Mouse (Mus musculus): Measurements from ENCODE around the gene Shd. TPM values are rescaled to one million over a fixed set of nuclear protein-coding genes. Genes with fewer than 3 reads are reported as not detected.
A peak's percentile ranks its signal among the peaks of the same experiment; 100 is the strongest.

Shd gene
- polyA plus RNA-seq, 1 experiment, result 2.9 TPM

GRCm38 (mm10) chr17:56006956-56007355, 36.7 kb downstream of the Shd start:
- TF ChIP-seq GATA1 (IDR thresholded peaks at IDR 0.05; ENCODE audit: borderline replicate concordance, low read length), result no peak
- no peak for TF ChIP-seq FLI1 (IDR thresholded peaks at IDR 0.05; ENCODE audit: low read length)
- H3K9me3 ChIP-seq, result no peaks in the 10 kb centered on the region
- peaks cover 37% of the 10 kb centered on the region for H3K27me3 ChIP-seq (replicated peaks)
- no peak overlapping the region for H3K4me3 ChIP-seq (replicated peaks)
- peaks cover 8% of the 10 kb centered on the region for H3K36me3 ChIP-seq (replicated peaks; ENCODE audit: low read length)
- peaks cover 59% of the 10 kb centered on the region for H3K4me1 ChIP-seq

GRCm38 (mm10) chr17:56007444-56008355, 37.4 kb downstream of the Shd start:
- TF ChIP-seq FLI1 (IDR thresholded peaks at IDR 0.05; ENCODE audit: low read length) (no peak), GATA1 (IDR thresholded peaks at IDR 0.05; ENCODE audit: borderline replicate concordance, low read length) (no peak)

DNA sequence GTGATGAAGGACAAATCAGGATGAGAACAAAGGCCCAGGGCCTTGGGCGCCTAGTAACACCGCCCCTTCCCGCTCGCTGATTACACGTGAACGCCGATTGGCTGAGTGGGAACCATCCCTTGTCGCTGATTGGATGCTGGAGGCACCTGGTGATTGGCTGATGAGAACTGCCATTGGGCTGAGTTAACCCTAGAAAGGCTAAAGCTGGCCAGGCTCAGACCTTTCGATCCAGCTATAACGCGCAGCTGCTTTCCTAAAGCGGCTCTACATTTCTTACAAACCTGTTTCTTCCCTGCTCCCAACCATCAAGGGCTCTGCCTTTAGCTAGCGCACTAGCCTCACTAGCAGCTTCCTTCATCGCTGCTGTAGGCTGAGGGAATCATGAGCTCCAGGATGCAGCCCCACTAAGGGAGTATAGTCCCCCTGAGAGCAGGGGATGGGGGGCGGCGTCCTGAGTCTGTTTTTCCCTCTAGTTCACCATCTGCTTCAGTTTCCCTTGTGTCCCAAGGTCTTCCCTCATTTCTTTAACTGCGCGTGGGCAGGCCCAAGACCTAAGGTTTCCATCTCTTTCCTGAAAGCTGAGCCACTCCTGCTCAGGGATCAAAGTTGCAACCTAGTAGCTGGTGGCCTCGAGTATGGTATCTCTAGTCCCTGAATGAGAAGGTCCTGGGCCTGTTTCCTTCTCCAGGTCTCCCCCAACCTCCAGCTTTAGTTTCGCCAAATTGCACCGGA, 38.3 kb downstream of the Shd start:
- Histone ChIP-seq H3K36me3 (replicated peaks; ENCODE audit: low read length) (peaks cover 17% of the 10 kb centered on the region), H3K9me3 (no peaks in the 10 kb centered on the region), H3K4me3 (replicated peaks) (peak overlapping the region; percentile 93), H3K4me1 (peaks cover 58% of the 10 kb centered on the region), H3K27me3 (replicated peaks) (peaks cover 33% of the 10 kb centered on the region)
- TF ChIP-seq GATA1 (IDR thresholded peaks at IDR 0.05; ENCODE audit: borderline replicate concordance, low read length), result no peak
- no peak for TF ChIP-seq FLI1 (IDR thresholded peaks at IDR 0.05; ENCODE audit: low read length)

More at GRCm38 (mm10) chr17:56007444-56008355, 37.4 kb downstream of the Shd start:
- peaks cover 13% of the 10 kb centered on the region for H3K36me3 ChIP-seq (replicated peaks; ENCODE audit: low read length)
- H3K27me3 ChIP-seq (replicated peaks), result peaks cover 41% of the 10 kb centered on the region
- no peaks in the 10 kb centered on the region for H3K9me3 ChIP-seq
- peaks cover 64% of the 10 kb centered on the region for H3K4me1 ChIP-seq
- H3K4me3 ChIP-seq (replicated peaks), result peak overlapping the region; percentile 93

- H3K9me3 ChIP-seq, result no peaks in the 10 kb centered on the region
- peaks cover 26% of the 10 kb centered on the region for H3K27me3 ChIP-seq (replicated peaks)
- H3K4me3 ChIP-seq (replicated peaks), result peak overlapping the region; percentile 93
- no peak for TF ChIP-seq GATA1 (IDR thresholded peaks at IDR 0.05; ENCODE audit: borderline replicate concordance, low read length)
- TF ChIP-seq FLI1 (IDR thresholded peaks at IDR 0.05; ENCODE audit: low read length), result no peak
- H3K36me3 ChIP-seq (replicated peaks; ENCODE audit: low read length), result peaks cover 21% of the 10 kb centered on the region
- peaks cover 58% of the 10 kb centered on the region for H3K4me1 ChIP-seq
Observed at GRCm38 (mm10) chr17:56009088-56009961, 39.1 kb downstream of the Shd start.

DNA sequence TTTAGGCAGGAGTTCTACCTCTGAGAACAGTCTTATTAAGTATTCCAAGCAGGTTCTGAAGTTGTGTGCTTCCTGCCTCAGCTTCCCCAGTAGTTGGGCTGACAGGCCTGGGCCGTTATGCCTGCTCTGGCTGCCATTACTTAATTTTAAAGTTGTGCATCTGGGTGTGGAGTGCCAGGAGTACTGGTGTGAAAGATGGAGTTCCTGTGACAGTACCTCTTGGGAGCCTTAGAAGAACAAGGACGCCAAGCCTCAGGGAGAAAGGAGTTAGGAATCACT, 39.6 kb downstream of the Shd start:
- Histone ChIP-seq H3K27me3 (replicated peaks) (peaks cover 21% of the 10 kb centered on the region), H3K36me3 (replicated peaks; ENCODE audit: low read length) (peaks cover 24% of the 10 kb centered on the region), H3K9me3 (no peaks in the 10 kb centered on the region), H3K4me3 (replicated peaks) (peak overlapping the region; percentile 93), H3K4me1 (peaks cover 58% of the 10 kb centered on the region)
- TF ChIP-seq GATA1 (IDR thresholded peaks at IDR 0.05; ENCODE audit: borderline replicate concordance, low read length) (no peak), FLI1 (IDR thresholded peaks at IDR 0.05; ENCODE audit: low read length) (no peak)

DNA sequence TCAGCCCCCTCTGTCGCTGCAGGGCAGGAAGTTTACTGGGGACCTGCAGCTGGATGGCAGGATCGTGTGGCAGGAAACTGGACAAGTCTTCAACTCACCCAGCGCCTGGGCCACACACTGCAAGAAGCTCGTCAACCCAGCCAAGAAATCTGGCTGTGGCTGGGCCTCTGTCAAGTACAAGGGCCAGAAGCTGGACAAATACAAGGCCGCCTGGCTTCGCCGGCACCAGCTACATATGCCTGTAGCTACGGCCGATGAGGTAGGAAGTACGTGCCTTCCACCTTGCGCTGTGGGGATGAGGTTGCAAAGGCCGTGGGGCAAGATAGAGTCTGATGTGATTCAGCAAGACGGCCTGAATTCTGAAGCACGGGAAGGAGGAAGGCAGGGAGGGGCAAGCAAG, 40.0 kb downstream of the Shd start:
- Histone ChIP-seq H3K9me3 (no peaks in the 10 kb centered on the region), H3K4me3 (replicated peaks) (peak overlapping the region; percentile 93), H3K4me1 (peaks cover 55% of the 10 kb centered on the region), H3K36me3 (replicated peaks; ENCODE audit: low read length) (peaks cover 28% of the 10 kb centered on the region), H3K27me3 (replicated peaks) (peaks cover 18% of the 10 kb centered on the region)
- TF ChIP-seq FLI1 (IDR thresholded peaks at IDR 0.05; ENCODE audit: low read length) (no peak), GATA1 (IDR thresholded peaks at IDR 0.05; ENCODE audit: borderline replicate concordance, low read length) (no peak)

DNA sequence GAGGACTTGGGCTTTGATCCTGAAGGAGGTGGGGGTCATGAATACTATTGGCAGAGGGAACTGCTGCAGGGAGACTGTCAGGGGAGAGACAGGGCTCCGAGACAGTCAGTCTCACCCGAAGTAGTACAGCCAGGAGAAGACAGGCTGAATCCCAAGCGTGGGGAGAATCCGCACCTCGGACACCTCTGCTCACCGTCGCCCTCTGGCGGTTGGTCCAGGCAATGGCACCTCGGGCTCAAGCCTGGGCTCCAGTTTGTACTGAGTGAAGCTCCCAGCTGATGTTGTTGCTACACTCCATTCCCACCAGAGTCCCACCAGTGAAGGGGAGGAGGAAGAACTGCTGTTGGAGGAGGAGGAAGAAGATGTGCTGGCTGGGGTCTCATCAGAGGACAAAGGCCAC, 40.4 kb downstream of the Shd start:
- Histone ChIP-seq H3K4me3 (replicated peaks) (peak overlapping the region; percentile 93), H3K9me3 (no peaks in the 10 kb centered on the region), H3K4me1 (peaks cover 51% of the 10 kb centered on the region), H3K27me3 (replicated peaks) (peaks cover 14% of the 10 kb centered on the region), H3K36me3 (replicated peaks; ENCODE audit: low read length) (peaks cover 32% of the 10 kb centered on the region)
- TF ChIP-seq GATA1 (IDR thresholded peaks at IDR 0.05; ENCODE audit: borderline replicate concordance, low read length), result no peak

DNA sequence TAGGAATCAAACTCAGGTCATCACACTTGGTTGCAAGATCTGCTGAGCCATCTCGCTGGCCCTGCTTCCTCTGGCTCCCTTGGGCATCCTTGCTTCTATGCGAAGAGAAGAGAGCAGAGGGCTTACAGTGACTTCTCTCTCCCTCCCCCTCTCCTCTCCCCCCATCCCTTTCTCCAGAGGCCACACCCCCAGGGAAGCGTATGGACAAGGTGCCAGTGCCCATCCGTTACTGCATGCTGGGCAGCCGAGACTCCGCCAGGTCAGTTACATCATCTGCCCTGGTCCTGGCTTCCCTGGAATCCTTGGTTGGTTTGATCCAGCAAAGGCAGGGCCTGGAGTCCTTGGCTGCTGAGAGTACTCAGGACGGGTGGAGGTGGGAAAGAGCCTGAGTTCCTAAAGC, 41.2 kb downstream of the Shd start:
- peaks cover 14% of the 10 kb centered on the region for H3K27me3 ChIP-seq (replicated peaks)
- no peak overlapping the region for H3K4me3 ChIP-seq (replicated peaks)
- TF ChIP-seq GATA1 (IDR thresholded peaks at IDR 0.05; ENCODE audit: borderline replicate concordance, low read length) (no peak), FLI1 (IDR thresholded peaks at IDR 0.05; ENCODE audit: low read length) (no peak)
- H3K9me3 ChIP-seq, result no peaks in the 10 kb centered on the region
- H3K4me1 ChIP-seq, result peaks cover 51% of the 10 kb centered on the region
- H3K36me3 ChIP-seq (replicated peaks; ENCODE audit: low read length), result peaks cover 40% of the 10 kb centered on the region

GRCm38 (mm10) chr17:56015293-56015692, 45.0 kb downstream of the Shd start:
- TF ChIP-seq GATA1 (IDR thresholded peaks at IDR 0.05; ENCODE audit: borderline replicate concordance, low read length) (no peak), FLI1 (IDR thresholded peaks at IDR 0.05; ENCODE audit: low read length) (no peak)
- Histone ChIP-seq H3K4me1 (peaks cover 47% of the 10 kb centered on the region), H3K27me3 (replicated peaks) (peaks cover 14% of the 10 kb centered on the region), H3K4me3 (replicated peaks) (no peak overlapping the region), H3K9me3 (no peaks in the 10 kb centered on the region), H3K36me3 (replicated peaks; ENCODE audit: low read length) (peaks cover 78% of the 10 kb centered on the region)
